Mouse (Mus musculus) ovary, postnatal 36 days (tissue): ENCODE measurements at regions not wholly inside any gene's neighbourhood (a gene's known extent, or its start where the extent isn't known, plus 50 kb on each side); places are given as distances from the start of the nearest gene placed in this dataset.

Experiments used
- DNase-seq: peaks from one replicate; pipeline ENCODE4 v3.0.0; 2022; ENCODE audit warnings: low spot score, mixed read lengths

DNA sequence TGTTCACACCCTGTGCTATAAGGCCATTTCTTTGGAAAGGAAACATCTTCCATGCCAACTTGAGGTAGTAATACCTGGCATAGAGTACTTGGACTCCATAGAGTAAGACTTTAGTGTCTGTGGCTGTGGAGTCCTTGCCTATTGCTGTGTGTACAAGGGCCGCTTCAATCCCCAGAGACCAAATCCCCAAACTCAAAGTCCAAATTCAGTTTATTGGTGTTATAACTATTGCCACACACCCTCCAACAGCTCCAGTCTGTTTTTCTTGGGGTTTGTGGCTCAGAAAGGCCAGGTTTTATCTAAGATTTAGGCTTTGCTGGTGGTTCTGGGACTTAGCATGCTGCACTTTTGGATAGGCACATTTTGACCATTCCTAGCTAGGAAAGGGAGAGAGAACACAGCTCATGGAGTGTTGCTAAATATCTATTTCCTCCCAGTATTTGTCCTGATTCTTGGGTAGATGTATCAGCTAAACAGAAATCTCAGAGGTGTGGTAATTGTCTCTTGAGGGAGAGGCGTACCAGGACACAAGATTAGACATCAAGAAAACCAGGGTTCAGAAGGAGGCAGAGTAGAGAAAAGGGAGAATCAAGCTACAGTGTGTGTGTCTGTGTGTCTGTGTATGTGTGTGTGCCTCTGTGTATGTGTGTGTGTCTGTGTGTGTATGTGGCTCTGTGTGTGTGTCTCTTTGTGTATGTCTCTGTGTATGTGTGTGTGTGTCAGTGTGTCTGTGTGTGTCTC is 65.3 kb upstream of the Parp11 start:
- no peak for DNase-seq

DNA sequence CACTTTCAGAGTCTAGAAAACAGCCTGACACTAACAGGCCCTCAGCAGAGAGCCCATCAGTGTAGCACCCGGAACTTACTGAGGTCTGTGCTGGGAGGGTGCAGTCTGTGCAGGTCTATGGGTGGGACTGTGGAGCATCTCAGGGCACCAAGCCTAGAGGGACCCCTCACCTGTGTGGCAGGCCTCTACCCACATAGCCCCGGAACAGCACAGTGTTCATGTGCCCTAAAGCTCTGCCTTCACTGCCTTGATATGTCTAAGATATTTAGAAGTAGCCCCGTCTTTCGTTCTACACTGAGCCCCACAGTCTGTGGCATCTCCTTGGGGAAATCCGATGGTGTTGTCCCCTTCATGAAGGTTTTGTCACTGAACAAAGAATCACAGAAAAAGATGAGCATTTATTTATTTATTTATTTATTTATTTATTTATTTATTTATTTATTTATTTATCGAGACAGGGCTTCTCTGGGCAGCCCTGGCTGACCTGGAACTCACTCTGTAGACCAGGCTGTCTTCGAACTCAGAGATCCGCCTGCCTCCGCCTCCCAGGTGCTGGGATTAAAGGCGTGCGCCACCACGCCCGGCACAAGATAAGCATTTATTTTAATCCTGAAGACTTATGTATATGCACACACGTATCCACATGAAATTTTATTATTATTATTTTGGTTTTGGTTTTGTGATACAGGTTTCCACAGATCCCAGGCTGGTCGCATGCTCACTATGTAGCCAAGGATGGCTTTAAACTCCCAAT is 55.2 kb upstream of the Parp11 start:
- DNase-seq, result no peak

GRCm38 (mm10) chr6:127392012-127392798 is 54.4 kb upstream of the Parp11 start:
- no peak for DNase-seq

- no peak for DNase-seq
Observed at GRCm38 (mm10) chr6:127392799-127393172, 53.9 kb upstream of the Parp11 start.

DNA sequence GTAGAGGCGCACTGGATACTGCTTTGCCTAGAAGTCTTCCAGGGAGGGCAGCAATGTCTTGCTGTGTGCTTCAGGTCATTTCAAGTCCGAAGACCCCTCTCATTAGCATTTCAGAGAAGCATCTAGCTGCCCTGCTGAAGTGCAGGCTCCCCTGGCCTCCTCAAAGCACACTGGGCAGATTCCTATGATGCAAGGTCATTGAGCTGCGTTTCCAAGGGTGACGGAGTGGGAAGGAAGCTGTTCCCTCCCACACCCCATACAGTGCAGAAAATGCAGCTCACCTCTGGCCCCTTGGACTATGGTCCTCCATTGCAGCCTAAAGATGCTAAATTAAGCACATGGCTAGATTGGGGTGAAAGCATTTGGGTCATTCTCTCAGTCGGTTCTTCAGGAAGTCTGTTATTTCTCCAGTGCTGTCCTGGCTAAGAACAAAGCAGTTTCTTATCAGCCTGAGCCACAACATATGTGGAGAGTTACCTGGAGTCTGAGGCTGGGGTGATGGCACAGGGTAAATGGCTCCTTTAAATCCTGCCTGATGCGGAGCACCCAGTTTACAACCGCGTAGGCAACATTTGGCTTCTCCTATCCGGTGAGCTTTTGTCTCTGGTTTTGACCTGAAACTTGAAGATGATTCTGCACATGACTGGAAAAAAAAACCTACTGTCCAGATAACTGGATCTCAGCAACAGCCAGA is 52.6 kb upstream of the Parp11 start:
- no peak for DNase-seq
